Mouse (Mus musculus) heart, adult 2 months (tissue): ENCODE results near the gene Fgfr2.

Source experiments
- CTCF ChIP-seq: fragments of 200-600 bp; IDR thresholded peaks from 2 replicates; pipeline ENCODE4 v1.8.1; 2022; ENCODE audit warnings: antibody characterized with exemption, mild to moderate bottlenecking, moderate library complexity
- POLR2A ChIP-seq: fragments of 200-500 bp; IDR thresholded peaks from 2 replicates; pipeline ENCODE4 v1.6.1; 2011; ENCODE audit warnings: mild to moderate bottlenecking, low read depth, low read length, control low read depth; ENCODE audit not compliant: insufficient read depth

GRCm38 (mm10) chr7:132571481-132571880 is 551.7 kb downstream of the Fgfr2 start:
- TF ChIP-seq CTCF (no peak), POLR2A (no peak)
